Mouse (Mus musculus) cerebellum, adult 2 months (tissue): ENCODE measurements at regions not wholly inside any gene's neighbourhood (a gene's known extent, or its start where the extent isn't known, plus 50 kb on each side); places are given as distances from the start of the nearest gene placed in this dataset.

Experiments
- CTCF ChIP-seq: fragments of 200-500 bp; IDR thresholded peaks from 2 replicates; pipeline ENCODE4 v1.5.1; 2011; ENCODE audit warnings: low read depth, mild to moderate bottlenecking, control low read depth, low read length, moderate library complexity, borderline replicate concordance; ENCODE audit not compliant: insufficient read depth
- POLR2A ChIP-seq: fragments of 200-500 bp; IDR thresholded peaks from 2 replicates; pipeline ENCODE4 v1.6.1; 2011; ENCODE audit warnings: low read length, control low read depth, borderline replicate concordance; ENCODE audit not compliant: insufficient read depth

DNA sequence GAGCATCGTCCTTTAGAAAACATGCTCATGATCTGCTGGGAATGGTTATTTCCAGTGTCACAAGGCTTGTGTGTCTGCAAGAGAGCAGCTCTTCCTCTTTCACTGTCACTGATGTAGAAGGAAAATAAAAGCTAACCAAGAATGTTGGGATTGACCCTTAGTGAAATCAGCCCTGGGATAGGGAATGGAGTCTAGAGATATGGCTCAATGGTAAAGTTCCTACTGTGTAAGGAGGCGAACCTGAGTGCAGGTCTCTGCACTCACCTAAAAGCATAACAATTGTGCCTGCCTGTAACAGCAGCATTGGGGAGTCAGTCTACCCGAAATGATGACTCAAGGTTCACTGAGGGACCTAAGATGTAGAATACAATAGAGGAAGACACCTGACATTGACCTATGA is 138.1 kb downstream of the Glrx3 start:
- TF ChIP-seq CTCF (no peak), POLR2A (no peak)
